Mouse (Mus musculus) myocyte (in vitro differentiated cells): ENCODE data around the gene Zc3h12c.

Source experiments
- CEBPB ChIP-seq: IDR thresholded peaks from 2 replicates; pipeline ENCODE4 v1.6.1; 2011; ENCODE audit warnings: mild to moderate bottlenecking, moderate library complexity; ENCODE audit not compliant: poor library complexity, insufficient read depth, severe bottlenecking
- E2F4 ChIP-seq: IDR thresholded peaks from one replicate; pipeline ENCODE4 v1.6.1; 2011; ENCODE audit warnings: mild to moderate bottlenecking, control low read depth, moderate library complexity; ENCODE audit not compliant: insufficient read depth
- MAX ChIP-seq: IDR thresholded peaks from one replicate; pipeline ENCODE4 v1.6.1; 2011; ENCODE audit warnings: low read depth, mild to moderate bottlenecking, control low read depth
- MYOG ChIP-seq, 3 experiments: IDR thresholded peaks; one replicate each; pipeline ENCODE4 v1.6.1; 2011; ENCODE audit warnings: control low read depth in 2 of 3, low read depth in 2 of 3, mild to moderate bottlenecking in 2 of 3; ENCODE audit not compliant: insufficient read length in 2 of 3, control insufficient read depth in 1 of 3, insufficient read depth in 1 of 3
- POLR2A ChIP-seq: IDR thresholded peaks from one replicate; pipeline ENCODE4 v1.6.1; 2011; ENCODE audit warnings: low read depth, mild to moderate bottlenecking, control low read depth, moderate library complexity; ENCODE audit not compliant: insufficient read length
- TCF12 ChIP-seq: IDR thresholded peaks from one replicate; pipeline ENCODE4 v1.6.1; 2011; ENCODE audit warnings: mild to moderate bottlenecking, control low read depth; ENCODE audit not compliant: poor library complexity, insufficient read depth, severe bottlenecking
- TCF3 ChIP-seq: IDR thresholded peaks from one replicate; pipeline ENCODE4 v1.6.1; 2011; ENCODE audit warnings: low read depth, control low read depth; ENCODE audit not compliant: insufficient read length
- USF1 ChIP-seq: IDR thresholded peaks from one replicate; pipeline ENCODE4 v1.6.1; 2011; ENCODE audit warnings: low read depth, mild to moderate bottlenecking, control low read depth, moderate library complexity

- TF ChIP-seq TCF12 (no peak), POLR2A (no peak), MAX (no peak), CEBPB (no peak), E2F4 (no peak), MYOG (IDR thresholded peaks at IDR 0.05; ENCODE audit: control insufficient read depth in 1 of 3, insufficient read depth in 1 of 3, insufficient read length in 2 of 3, low read depth in 2 of 3) (no peak), USF1 (no peak), TCF3 (no peak)
These were observed 35.6 kb downstream of the Zc3h12c start for GRCm38 (mm10) chr9:52132771-52133170.
